Mouse (Mus musculus): ENCODE data around the gene Nuak2. TPM values are rescaled to one million over a fixed set of nuclear protein-coding genes. Genes with fewer than 3 reads are reported as not detected.

Gene Nuak2
- polyA plus RNA-seq, 1 experiment from 2014 or later, result 8.4 TPM

DNA sequence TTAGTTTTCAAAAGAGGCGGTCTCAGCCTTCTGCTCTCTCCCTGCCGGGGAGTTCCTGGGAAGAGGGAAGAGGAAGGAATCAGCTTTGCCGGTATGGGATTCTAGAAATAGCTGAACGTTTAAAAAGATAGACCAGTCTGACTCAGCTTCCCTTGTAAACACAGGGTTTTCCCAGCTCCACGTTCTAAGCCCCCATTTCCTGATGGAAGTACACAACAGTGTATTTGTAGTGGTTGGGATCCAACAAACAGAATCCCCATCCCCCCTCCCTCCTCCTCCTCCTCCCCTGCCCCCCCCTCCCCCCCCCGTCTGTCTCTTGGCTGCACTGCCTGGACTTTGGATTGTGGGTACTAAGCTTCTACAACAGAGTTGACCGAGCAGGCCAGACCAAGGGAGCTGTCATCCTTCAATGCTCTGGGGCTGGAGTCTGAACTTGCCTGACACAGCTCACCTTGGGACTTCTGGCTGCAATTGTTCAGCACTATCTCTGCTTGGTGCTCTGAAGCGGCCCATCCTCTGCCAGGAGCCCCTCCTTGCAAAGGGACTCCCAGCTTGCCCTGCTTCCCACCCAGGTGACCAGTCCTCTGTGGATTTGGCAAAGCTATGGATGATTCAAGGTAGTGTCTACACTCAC is 22.2 kb downstream of the Nuak2 start:
- no peaks in the 10 kb centered on the region for H3K27me3 ChIP-seq (ENCODE audit: control insufficient read depth, insufficient read depth, low read length)
- no peaks in the 10 kb centered on the region for H3K36me3 ChIP-seq (ENCODE audit: control insufficient read depth, insufficient read depth, low read length)
- H3K4me2 ChIP-seq (ENCODE audit: low read depth, low read length), result no peak overlapping the region
- ATAC-seq (ENCODE audit: low read depth), result no peak
- no peak overlapping the region for H3K9ac ChIP-seq (replicated peaks; ENCODE audit: low read depth, low read length)
- WGBS, result 54% methylated on average over 8 of the region's 8 CpGs
- H3K4me1 ChIP-seq (ENCODE audit: control insufficient read depth, insufficient read depth, low read length), result peaks cover 14% of the 10 kb centered on the region; the same call in 1 of the 2 replicates
- no peak overlapping the region for H3K4me3 ChIP-seq (ENCODE audit: low read depth, low read length)
- no peak overlapping the region for H3K27ac ChIP-seq (ENCODE audit: low read depth, low read length)
- H3K9me3 ChIP-seq (ENCODE audit: control insufficient read depth, low read length), result no peaks in the 10 kb centered on the region

DNA sequence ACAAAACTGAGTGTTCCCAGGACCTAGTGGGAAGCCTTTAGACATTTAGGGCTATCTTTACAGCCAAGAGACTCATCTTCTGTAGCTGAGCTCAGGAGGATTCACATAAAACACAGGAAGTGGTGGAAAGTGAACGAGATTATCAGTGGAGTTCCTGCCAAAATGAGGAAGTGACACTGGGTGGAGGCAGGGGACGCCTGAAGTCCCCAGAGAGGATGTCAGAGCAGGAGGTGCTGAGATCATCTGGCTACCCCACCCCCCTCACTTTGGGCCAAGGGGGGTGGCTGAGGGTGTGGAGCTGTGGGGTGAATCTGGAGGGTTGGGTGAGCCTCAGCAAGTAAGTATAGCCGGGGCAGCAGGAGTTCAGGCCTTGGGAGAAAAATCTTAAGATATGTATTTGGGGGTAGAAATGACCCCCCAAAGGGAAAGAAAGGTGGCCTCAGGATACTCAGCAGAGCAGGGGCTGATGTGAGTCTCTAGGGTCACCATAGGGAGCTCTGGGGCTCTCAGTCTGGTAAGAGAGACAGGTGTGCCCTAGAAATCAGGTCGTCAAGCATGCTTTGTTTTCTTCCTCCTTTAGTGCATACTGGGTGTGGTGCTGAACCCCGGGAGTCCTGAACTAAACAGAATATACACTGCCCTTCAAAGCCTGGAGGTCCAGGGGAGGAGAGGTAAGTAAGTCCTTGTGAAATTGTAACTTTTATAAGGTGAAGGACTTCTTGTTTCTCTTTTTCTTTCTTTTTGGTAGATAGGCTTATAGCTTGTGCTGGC is 26.0 kb downstream of the Nuak2 start:
- H3K27me3 ChIP-seq (ENCODE audit: control insufficient read depth, insufficient read depth, low read length), result no peaks in the 10 kb centered on the region
- H3K27ac ChIP-seq (ENCODE audit: low read depth, low read length), result no peak overlapping the region
- 59% methylated on average over 5 of the region's 5 CpGs for WGBS
- ATAC-seq (ENCODE audit: low read depth), result no peak
- H3K9me3 ChIP-seq (ENCODE audit: control insufficient read depth, low read length), result no peaks in the 10 kb centered on the region
- no peaks in the 10 kb centered on the region for H3K4me1 ChIP-seq (ENCODE audit: control insufficient read depth, insufficient read depth, low read length)
- H3K36me3 ChIP-seq (ENCODE audit: control insufficient read depth, insufficient read depth, low read length), result no peaks in the 10 kb centered on the region
- no peak overlapping the region for H3K4me3 ChIP-seq (ENCODE audit: low read depth, low read length)
- H3K9ac ChIP-seq (replicated peaks; ENCODE audit: low read depth, low read length), result no peak overlapping the region
- H3K4me2 ChIP-seq (ENCODE audit: low read depth, low read length), result no peak overlapping the region

- Histone ChIP-seq H3K9ac (replicated peaks; ENCODE audit: low read depth, low read length) (no peak overlapping the region), H3K9me3 (ENCODE audit: control insufficient read depth, low read length) (no peaks in the 10 kb centered on the region), H3K4me2 (ENCODE audit: low read depth, low read length) (no peak overlapping the region), H3K27me3 (ENCODE audit: control insufficient read depth, insufficient read depth, low read length) (no peaks in the 10 kb centered on the region), H3K4me1 (ENCODE audit: control insufficient read depth, insufficient read depth, low read length) (no peaks in the 10 kb centered on the region), H3K4me3 (ENCODE audit: low read depth, low read length) (no peak overlapping the region), H3K36me3 (ENCODE audit: control insufficient read depth, insufficient read depth, low read length) (no peaks in the 10 kb centered on the region), H3K27ac (ENCODE audit: low read depth, low read length) (no peak overlapping the region)
- ATAC-seq (ENCODE audit: low read depth), result no peak
- WGBS, result 70% methylated on average over 3 of the region's 3 CpGs
Measured at GRCm38 (mm10) chr1:132342518-132342917, 26.6 kb downstream of the Nuak2 start.

DNA sequence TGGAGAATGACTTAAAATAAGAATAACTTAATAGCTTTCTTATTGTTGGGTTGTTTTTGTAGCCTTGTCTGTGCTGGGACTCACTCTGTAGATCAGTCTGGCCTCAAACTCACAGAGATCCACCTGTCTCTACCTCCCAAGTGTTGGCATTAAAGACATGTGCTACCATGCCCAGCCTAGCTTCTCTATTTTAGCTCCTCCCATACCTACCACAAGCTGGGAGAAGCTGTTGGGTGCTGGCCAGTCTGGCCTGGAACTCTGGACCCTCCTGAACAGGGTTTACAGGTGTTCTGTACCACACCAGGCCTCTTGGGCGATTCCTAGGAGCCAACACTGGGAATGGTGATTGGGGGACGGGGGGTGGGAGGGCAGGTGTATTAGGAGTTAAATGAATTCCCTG is 27.3 kb downstream of the Nuak2 start:
- no peak overlapping the region for H3K4me2 ChIP-seq (ENCODE audit: low read depth, low read length)
- no peak overlapping the region for H3K4me3 ChIP-seq (ENCODE audit: low read depth, low read length)
- no peaks in the 10 kb centered on the region for H3K9me3 ChIP-seq (ENCODE audit: control insufficient read depth, low read length)
- H3K9ac ChIP-seq (replicated peaks; ENCODE audit: low read depth, low read length), result no peak overlapping the region
- no peak for ATAC-seq (ENCODE audit: low read depth)
- H3K27ac ChIP-seq (ENCODE audit: low read depth, low read length), result no peak overlapping the region
- no peaks in the 10 kb centered on the region for H3K27me3 ChIP-seq (ENCODE audit: control insufficient read depth, insufficient read depth, low read length)
- no peaks in the 10 kb centered on the region for H3K4me1 ChIP-seq (ENCODE audit: control insufficient read depth, insufficient read depth, low read length)
- H3K36me3 ChIP-seq (ENCODE audit: control insufficient read depth, insufficient read depth, low read length), result no peaks in the 10 kb centered on the region
- WGBS, result 86% methylated on average over 2 of the region's 2 CpGs

DNA sequence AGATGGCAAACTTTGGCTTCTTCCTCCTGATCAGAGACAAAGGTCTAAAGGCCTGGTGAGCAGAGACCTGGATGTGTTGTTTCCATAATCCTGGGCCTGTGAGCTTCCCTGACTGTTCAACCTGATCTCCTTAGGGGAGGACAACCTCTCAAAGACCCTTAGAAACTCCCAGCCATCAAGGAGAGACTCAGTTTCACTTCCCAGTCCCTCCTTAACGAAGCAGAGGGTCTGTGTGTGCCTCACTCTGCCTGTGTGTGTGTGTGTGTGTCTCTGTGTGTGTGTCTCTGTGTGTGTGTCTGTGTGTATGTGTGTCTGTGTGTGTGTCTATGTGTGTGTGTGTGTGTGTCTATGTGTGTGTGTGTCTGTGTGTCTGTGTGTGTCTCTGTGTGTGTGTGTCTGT is 27.7 kb downstream of the Nuak2 start:
- Histone ChIP-seq H3K27me3 (ENCODE audit: control insufficient read depth, insufficient read depth, low read length) (no peaks in the 10 kb centered on the region), H3K9ac (replicated peaks; ENCODE audit: low read depth, low read length) (no peak overlapping the region), H3K4me2 (ENCODE audit: low read depth, low read length) (no peak overlapping the region), H3K4me1 (ENCODE audit: control insufficient read depth, insufficient read depth, low read length) (no peaks in the 10 kb centered on the region), H3K36me3 (ENCODE audit: control insufficient read depth, insufficient read depth, low read length) (no peaks in the 10 kb centered on the region), H3K9me3 (ENCODE audit: control insufficient read depth, low read length) (no peaks in the 10 kb centered on the region), H3K27ac (ENCODE audit: low read depth, low read length) (no peak overlapping the region), H3K4me3 (ENCODE audit: low read depth, low read length) (no peak overlapping the region)
- WGBS, result 88% methylated on average over 1 of the region's 1 CpGs
- ATAC-seq (ENCODE audit: low read depth), result no peak

- no peak overlapping the region for H3K27ac ChIP-seq (ENCODE audit: low read depth, low read length)
- no peaks in the 10 kb centered on the region for H3K9me3 ChIP-seq (ENCODE audit: control insufficient read depth, low read length)
- H3K4me1 ChIP-seq (ENCODE audit: control insufficient read depth, insufficient read depth, low read length), result no peaks in the 10 kb centered on the region
- WGBS, result 73% methylated on average over 4 of the region's 4 CpGs
- no peaks in the 10 kb centered on the region for H3K27me3 ChIP-seq (ENCODE audit: control insufficient read depth, insufficient read depth, low read length)
- no peaks in the 10 kb centered on the region for H3K36me3 ChIP-seq (ENCODE audit: control insufficient read depth, insufficient read depth, low read length)
- ATAC-seq (ENCODE audit: low read depth), result no peak
- H3K4me3 ChIP-seq (ENCODE audit: low read depth, low read length), result no peak overlapping the region
- H3K4me2 ChIP-seq (ENCODE audit: low read depth, low read length), result no peak overlapping the region
- H3K9ac ChIP-seq (replicated peaks; ENCODE audit: low read depth, low read length), result no peak overlapping the region
Measured at GRCm38 (mm10) chr1:132345514-132345913, 29.6 kb downstream of the Nuak2 start.

GRCm38 (mm10) chr1:132346134-132346851 is 30.4 kb downstream of the Nuak2 start:
- Histone ChIP-seq H3K4me3 (ENCODE audit: low read depth, low read length) (no peak overlapping the region), H3K27me3 (ENCODE audit: control insufficient read depth, insufficient read depth, low read length) (no peaks in the 10 kb centered on the region), H3K27ac (ENCODE audit: low read depth, low read length) (no peak overlapping the region), H3K4me2 (ENCODE audit: low read depth, low read length) (no peak overlapping the region), H3K9ac (replicated peaks; ENCODE audit: low read depth, low read length) (no peak overlapping the region), H3K36me3 (ENCODE audit: control insufficient read depth, insufficient read depth, low read length) (no peaks in the 10 kb centered on the region), H3K4me1 (ENCODE audit: control insufficient read depth, insufficient read depth, low read length) (no peaks in the 10 kb centered on the region), H3K9me3 (ENCODE audit: control insufficient read depth, low read length) (no peaks in the 10 kb centered on the region)
- no peak for ATAC-seq (ENCODE audit: low read depth)
- 88% methylated on average over 12 of the region's 12 CpGs for WGBS

- ATAC-seq (ENCODE audit: low read depth), result no peak
- no peaks in the 10 kb centered on the region for H3K9me3 ChIP-seq (ENCODE audit: control insufficient read depth, low read length)
- H3K27me3 ChIP-seq (ENCODE audit: control insufficient read depth, insufficient read depth, low read length), result no peaks in the 10 kb centered on the region
- H3K27ac ChIP-seq (ENCODE audit: low read depth, low read length), result no peak overlapping the region
- no peak overlapping the region for H3K9ac ChIP-seq (replicated peaks; ENCODE audit: low read depth, low read length)
- no peaks in the 10 kb centered on the region for H3K36me3 ChIP-seq (ENCODE audit: control insufficient read depth, insufficient read depth, low read length)
- H3K4me3 ChIP-seq (ENCODE audit: low read depth, low read length), result no peak overlapping the region
- no peak overlapping the region for H3K4me2 ChIP-seq (ENCODE audit: low read depth, low read length)
- no peaks in the 10 kb centered on the region for H3K4me1 ChIP-seq (ENCODE audit: control insufficient read depth, insufficient read depth, low read length)
Measured at GRCm38 (mm10) chr1:132346951-132347350, 31.0 kb downstream of the Nuak2 start.

DNA sequence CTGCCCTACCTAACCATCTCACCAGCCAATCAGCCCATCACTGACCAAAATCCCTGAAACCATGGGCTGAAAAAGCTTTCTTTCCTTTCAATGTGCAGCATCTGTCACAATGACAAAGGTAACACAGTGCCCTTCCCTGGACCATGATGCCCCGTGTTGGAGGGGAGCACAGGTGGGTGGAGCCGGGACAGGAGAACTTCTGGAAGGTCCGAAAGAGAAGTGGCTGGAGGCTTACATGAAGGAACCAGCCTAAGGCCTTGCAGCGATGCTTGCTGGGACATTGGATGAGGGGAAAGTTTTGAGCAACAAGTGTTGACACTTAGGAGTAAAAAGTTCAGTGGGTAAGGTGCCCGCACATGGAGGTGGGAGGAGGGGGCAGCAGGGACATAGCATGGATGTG is 32.5 kb downstream of the Nuak2 start:
- H3K4me1 ChIP-seq (ENCODE audit: control insufficient read depth, insufficient read depth, low read length), result no peaks in the 10 kb centered on the region
- H3K4me3 ChIP-seq (ENCODE audit: low read depth, low read length), result no peak overlapping the region
- no peaks in the 10 kb centered on the region for H3K9me3 ChIP-seq (ENCODE audit: control insufficient read depth, low read length)
- no peak overlapping the region for H3K9ac ChIP-seq (replicated peaks; ENCODE audit: low read depth, low read length)
- 86% methylated on average over 5 of the region's 5 CpGs for WGBS
- no peak for ATAC-seq (ENCODE audit: low read depth)
- H3K27me3 ChIP-seq (ENCODE audit: control insufficient read depth, insufficient read depth, low read length), result no peaks in the 10 kb centered on the region
- H3K27ac ChIP-seq (ENCODE audit: low read depth, low read length), result no peak overlapping the region
- H3K4me2 ChIP-seq (ENCODE audit: low read depth, low read length), result no peak overlapping the region
- no peaks in the 10 kb centered on the region for H3K36me3 ChIP-seq (ENCODE audit: control insufficient read depth, insufficient read depth, low read length)
